Mouse (Mus musculus) frontal cortex, adult 2 months (tissue): ENCODE results near the gene Crls1. TPM values are rescaled to one million over a fixed set of nuclear protein-coding genes. Genes with fewer than 3 reads are reported as not detected.

ENCODE experiments used
- DNase-seq, 2 experiments: peaks; one replicate each; pipeline ENCODE4 v3.0.0; 2022; ENCODE audit warnings: low spot score in 1 of 2; ENCODE audit errors: extremely low spot score in 1 of 2
- polyA plus RNA-seq: library from polyadenylated mRNA; depleted of rRNA; stranded (reverse); fragments of >200 nt; gene quantifications from 2 replicates; pipeline ENCODE4 v1.2.3, GENCODE M21; 2012; rRNA removed

Gene Crls1
- polyA plus RNA-seq, 1 experiment, result 28.5 TPM

- no peak for DNase-seq
These were observed 34.6 kb downstream of the Crls1 start, which contains the start of gene Lrrn4 for GRCm38 (mm10) chr2:132880844-132881645. Gene Lrrn4, minus strand, starts transcription at chr2:132880891.

- no peak for DNase-seq
These were observed 38.0 kb downstream of the Crls1 start for GRCm38 (mm10) chr2:132884303-132884967.

- DNase-seq, result no peak
These were observed 38.8 kb downstream of the Crls1 start for GRCm38 (mm10) chr2:132885312-132885711.

- peak in 1 of 2 experiments; percentile 32 for DNase-seq
These were observed 47.4 kb downstream of the Crls1 start for GRCm38 (mm10) chr2:132893826-132894225.

- DNase-seq, result no peak
These were observed 51.7 kb downstream of the Crls1 start for GRCm38 (mm10) chr2:132898211-132898610.

GRCm38 (mm10) chr2:132900596-132900995 is 54.1 kb downstream of the Crls1 start:
- no peak for DNase-seq

GRCm38 (mm10) chr2:132901636-132902035 is 55.2 kb downstream of the Crls1 start:
- DNase-seq, result no peak

GRCm38 (mm10) chr2:132902056-132902455 is 55.6 kb downstream of the Crls1 start:
- no peak for DNase-seq

- peak; percentile 34 to 89 for DNase-seq
These were observed 57.0 kb downstream of the Crls1 start for GRCm38 (mm10) chr2:132903498-132903897.

- no peak for DNase-seq
These were observed 58.5 kb downstream of the Crls1 start for GRCm38 (mm10) chr2:132904961-132905360.

- DNase-seq, result peak in 1 of 2 experiments; percentile 80
These were observed 60.3 kb downstream of the Crls1 start for GRCm38 (mm10) chr2:132906763-132907162.

- DNase-seq, result peak in 1 of 2 experiments; percentile 11
These were observed 68.3 kb downstream of the Crls1 start for GRCm38 (mm10) chr2:132914785-132915184.

Other genes with a start within 250 kb of the Crls1 start
- gene Shld1, start 159.7 kb upstream of the Crls1 start, polyA plus RNA-seq, result 20.7 and 21.4 TPM in 2 replicates
- 237 and 239 TPM in 2 replicates for gene Chgb, start 65.4 kb upstream of the Crls1 start, polyA plus RNA-seq
- 25.2 and 29.6 TPM in 2 replicates for gene Trmt6, start 30.6 kb upstream of the Crls1 start, polyA plus RNA-seq
- gene Mcm8, start 30.5 kb upstream of the Crls1 start, polyA plus RNA-seq, result 3.1 and 3.5 TPM in 2 replicates
- gene Lrrn4, start 34.2 kb downstream of the Crls1 start, polyA plus RNA-seq, result 0.12 and 0.19 TPM in 2 replicates
- gene Fermt1, start 99.2 kb downstream of the Crls1 start, polyA plus RNA-seq, result 0.04 TPM in 1 of 2 replicates, not detected in the other